Mouse (Mus musculus) thymus, adult 2 months (tissue): Measurements from ENCODE around the gene Hoxa5. TPM values are rescaled to one million over a fixed set of nuclear protein-coding genes. Genes with fewer than 3 reads are reported as not detected.

Experiments
- DNase-seq: peaks from one replicate; pipeline ENCODE4 v3.0.0; 2021
- H3K27ac ChIP-seq: fragments of 200-500 bp; 2 replicates; pipeline ENCODE4 v1.5.1; 2012; ENCODE audit warnings: low read length, control low read depth; ENCODE audit not compliant: control insufficient read depth, insufficient read depth
- H3K27me3 ChIP-seq: fragments of 200-500 bp; 2 replicates; pipeline ENCODE4 v1.6.1; 2012; ENCODE audit warnings: mild to moderate bottlenecking, low read length, moderate library complexity, mixed read lengths; ENCODE audit not compliant: control insufficient read depth, insufficient read depth
- H3K36me3 ChIP-seq: fragments of 200-500 bp; 2 replicates; pipeline ENCODE4 v1.6.1; 2012; ENCODE audit warnings: mild to moderate bottlenecking, low read length, moderate library complexity; ENCODE audit not compliant: control insufficient read depth, insufficient read depth
- H3K4me1 ChIP-seq: fragments of 200-500 bp; replicated peaks from 2 replicates; pipeline ENCODE4 v1.6.1; 2012; ENCODE audit warnings: low read length; ENCODE audit not compliant: control insufficient read depth, insufficient read depth
- H3K4me3 ChIP-seq: fragments of 200-500 bp; 2 replicates; pipeline ENCODE4 v1.5.1; 2012; ENCODE audit warnings: mild to moderate bottlenecking, low read length, control low read depth, moderate library complexity; ENCODE audit not compliant: control insufficient read depth, insufficient read depth
- CTCF ChIP-seq: fragments of 200-500 bp; IDR thresholded peaks from 2 replicates; pipeline ENCODE4 v1.5.1; 2012; ENCODE audit warnings: mild to moderate bottlenecking, control low read depth, low read length, moderate library complexity, borderline replicate concordance; ENCODE audit not compliant: control insufficient read depth, poor library complexity, insufficient read depth; ENCODE audit errors: extremely low read depth
- POLR2A ChIP-seq: fragments of 200-500 bp; IDR thresholded peaks from 2 replicates; pipeline ENCODE4 v1.6.1; 2012; ENCODE audit warnings: mild to moderate bottlenecking, low read length, control low read depth, moderate library complexity; ENCODE audit not compliant: control insufficient read depth, poor library complexity, insufficient read depth; ENCODE audit errors: extremely low read depth
- WGBS: fragments of 180-500 bp; shearing (Covaris S2); methylation state at CpG from one replicate; pipeline ENCODE4 v1.1.7; 2018; 5-methylcytosine and 5-hydroxymethylcytosine counted together
- polyA plus RNA-seq: library from polyadenylated mRNA; depleted of rRNA; stranded (reverse); fragments of >200 nt; gene quantifications from 2 replicates; pipeline ENCODE4 v1.2.3, GENCODE M21; 2012; rRNA removed

Gene Hoxa5
- polyA plus RNA-seq, 1 experiment = 1.1 TPM

- H3K4me1 ChIP-seq = peaks cover 2% of the 10 kb centered on the region; the same call in 1 of the 2 replicates
- no peak overlapping the region for H3K4me3 ChIP-seq
- no peak for DNase-seq
- H3K36me3 ChIP-seq = no peaks in the 10 kb centered on the region
- TF ChIP-seq POLR2A = no peak
- TF ChIP-seq CTCF = no peak
- H3K27ac ChIP-seq = no peak overlapping the region
- peaks cover 16% of the 10 kb centered on the region; the same call in 1 of the 2 replicates for H3K27me3 ChIP-seq
- 18% methylated on average over 20 of the region's 20 CpGs for WGBS
These were observed 47.7 kb downstream of the Hoxa5 start for GRCm38 (mm10) chr6:52156551-52157200.

- Histone ChIP-seq H3K27me3 (peaks cover 18% of the 10 kb centered on the region), H3K27ac (no peak overlapping the region), H3K36me3 (no peaks in the 10 kb centered on the region), H3K4me1 (peaks cover 2% of the 10 kb centered on the region; the same call in 1 of the 2 replicates), H3K4me3 (no peak overlapping the region)
- 92% methylated on average over 3 of the region's 3 CpGs for whole genome bisulfite sequencing
- TF ChIP-seq CTCF (no peak), POLR2A (no peak)
- DNase-seq = no peak
These were observed 48.9 kb downstream of the Hoxa5 start for GRCm38 (mm10) chr6:52155471-52155870.

- Histone ChIP-seq H3K27ac (no peak overlapping the region), H3K27me3 (peaks cover 19% of the 10 kb centered on the region)
These were observed 50.3 kb downstream of the Hoxa5 start for GRCm38 (mm10) chr6:52154044-52154443.

GRCm38 (mm10) chr6:52153270-52153669 lies 51.1 kb downstream of the Hoxa5 start:
- TF ChIP-seq CTCF (no peak), POLR2A (no peak)
- no peak for DNase-seq
- Histone ChIP-seq H3K4me3 (no peak overlapping the region), H3K27me3 (peaks cover 19% of the 10 kb centered on the region), H3K4me1 (no peaks in the 10 kb centered on the region), H3K36me3 (no peaks in the 10 kb centered on the region), H3K27ac (no peak overlapping the region)
- 23% methylated on average over 6 of the region's 6 CpGs for WGBS

More at GRCm38 (mm10) chr6:52154044-52154443, 50.3 kb downstream of the Hoxa5 start:
- H3K4me1 ChIP-seq = no peaks in the 10 kb centered on the region
- no peak for DNase-seq
- TF ChIP-seq CTCF (no peak), POLR2A (no peak)
- H3K4me3 ChIP-seq = no peak overlapping the region
- no peaks in the 10 kb centered on the region for H3K36me3 ChIP-seq
- WGBS = 77% methylated on average over 5 of the region's 5 CpGs

GRCm38 (mm10) chr6:52152226-52153193 lies 51.9 kb downstream of the Hoxa5 start:
- H3K27me3 ChIP-seq = peaks cover 14% of the 10 kb centered on the region
- no peaks in the 10 kb centered on the region for H3K4me1 ChIP-seq
- no peak overlapping the region for H3K27ac ChIP-seq
- H3K4me3 ChIP-seq = no peak overlapping the region
- WGBS = 42% methylated on average over 16 of the region's 16 CpGs
- DNase-seq = no peak
- no peaks in the 10 kb centered on the region for H3K36me3 ChIP-seq
- no peak for TF ChIP-seq CTCF
- no peak for TF ChIP-seq POLR2A

Other genes with a start within 250 kb of the Hoxa5 start
- 5.8 and 8.9 TPM in 2 replicates for gene Skap2, start 192.0 kb downstream of the Hoxa5 start, polyA plus RNA-seq
- 0.43 and 0.63 TPM in 2 replicates for gene Hoxa1, start 46.3 kb downstream of the Hoxa5 start, polyA plus RNA-seq
- gene Hoxa2, start 39.8 kb downstream of the Hoxa5 start, polyA plus RNA-seq = 0.85 and 1.4 TPM in 2 replicates
- 0.04 TPM in 1 of 2 replicates, not detected in the other for gene 5730596B20Rik, start 27.1 kb downstream of the Hoxa5 start, polyA plus RNA-seq
- gene Hoxa4, start 12.8 kb downstream of the Hoxa5 start, polyA plus RNA-seq = 1.2 and 1.5 TPM in 2 replicates
- gene Hoxa6, start 4.1 kb upstream of the Hoxa5 start, polyA plus RNA-seq = 0.39 and 0.46 TPM in 2 replicates
- gene Hoxa3, start 8.7 kb upstream of the Hoxa5 start, polyA plus RNA-seq = 3.5 and 3.6 TPM in 2 replicates
- 0.24 and 0.26 TPM in 2 replicates for gene Gm28308, start 8.8 kb upstream of the Hoxa5 start, polyA plus RNA-seq
- gene Hoxa7, start 17.3 kb upstream of the Hoxa5 start, polyA plus RNA-seq = 2.5 and 3.4 TPM in 2 replicates
- 0.26 and 0.56 TPM in 2 replicates for gene Hoxa9, start 26.5 kb upstream of the Hoxa5 start, polyA plus RNA-seq
- not detected in 2 replicates for gene Hoxa10, start 36.3 kb upstream of the Hoxa5 start, polyA plus RNA-seq
- gene Hoxa11, start 41.2 kb upstream of the Hoxa5 start, polyA plus RNA-seq = not detected in 2 replicates
- not detected in 2 replicates for gene Hoxa13, start 56.3 kb upstream of the Hoxa5 start, polyA plus RNA-seq
- not detected in 2 replicates for gene Evx1, start 108.9 kb upstream of the Hoxa5 start, polyA plus RNA-seq